Mouse (Mus musculus): ENCODE data around the gene Gp1ba.

Gp1ba gene

DNA sequence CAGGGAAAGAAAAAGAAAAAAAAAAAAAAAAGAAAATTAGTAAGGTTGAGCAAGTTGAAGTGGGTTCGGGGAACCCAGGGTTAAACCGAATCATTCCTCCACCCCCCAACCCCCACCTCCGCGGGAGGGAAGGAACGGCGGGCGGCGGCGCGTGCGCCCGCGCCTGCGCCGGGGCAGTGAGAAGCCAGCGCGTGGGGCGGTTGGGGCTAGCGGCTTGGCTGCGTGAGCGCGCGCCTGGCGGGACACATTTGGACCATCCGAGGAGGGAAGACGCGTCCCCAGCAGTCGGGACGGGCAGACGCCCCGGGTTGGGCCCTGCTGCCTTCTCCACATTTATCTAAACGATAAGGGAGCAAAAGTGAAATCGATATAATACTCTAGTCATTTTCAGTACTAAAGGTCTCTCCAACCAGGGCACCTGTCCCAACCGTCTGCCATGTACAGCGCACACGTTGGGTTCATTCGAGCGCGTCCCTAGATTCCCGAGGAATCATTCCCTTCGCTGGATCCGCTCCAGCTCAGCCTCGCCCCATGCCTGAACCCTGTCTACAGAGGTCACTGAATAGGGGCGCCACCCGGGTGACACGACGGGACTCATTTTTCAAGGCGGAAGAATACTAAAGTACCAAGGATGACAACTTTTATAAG lies 16.1 kb downstream of the Gp1ba start:
- ChIA-PET POLR2A (interaction anchor here (0.9 to 23.0 kb wide), 17 partner anchors 3 to 223 kb away, joined by 3 to 737 read pairs (median 4); partner anchors contain the start of genes Spag7 (in 4 of the 4), Rnf167 (in 3 of the 4), Slc25a11 (in 3 of the 4) and Arrb2 (in 1 of the 4)), CTCF (interaction anchor here in 2 of 4 experiments (1.1 to 1.4 kb wide), 2 partner anchors 14 to 15 kb away, joined by 3 to 5 read pairs; partner anchors contain the start of gene Spag7 (in 1 of the 2))

DNA sequence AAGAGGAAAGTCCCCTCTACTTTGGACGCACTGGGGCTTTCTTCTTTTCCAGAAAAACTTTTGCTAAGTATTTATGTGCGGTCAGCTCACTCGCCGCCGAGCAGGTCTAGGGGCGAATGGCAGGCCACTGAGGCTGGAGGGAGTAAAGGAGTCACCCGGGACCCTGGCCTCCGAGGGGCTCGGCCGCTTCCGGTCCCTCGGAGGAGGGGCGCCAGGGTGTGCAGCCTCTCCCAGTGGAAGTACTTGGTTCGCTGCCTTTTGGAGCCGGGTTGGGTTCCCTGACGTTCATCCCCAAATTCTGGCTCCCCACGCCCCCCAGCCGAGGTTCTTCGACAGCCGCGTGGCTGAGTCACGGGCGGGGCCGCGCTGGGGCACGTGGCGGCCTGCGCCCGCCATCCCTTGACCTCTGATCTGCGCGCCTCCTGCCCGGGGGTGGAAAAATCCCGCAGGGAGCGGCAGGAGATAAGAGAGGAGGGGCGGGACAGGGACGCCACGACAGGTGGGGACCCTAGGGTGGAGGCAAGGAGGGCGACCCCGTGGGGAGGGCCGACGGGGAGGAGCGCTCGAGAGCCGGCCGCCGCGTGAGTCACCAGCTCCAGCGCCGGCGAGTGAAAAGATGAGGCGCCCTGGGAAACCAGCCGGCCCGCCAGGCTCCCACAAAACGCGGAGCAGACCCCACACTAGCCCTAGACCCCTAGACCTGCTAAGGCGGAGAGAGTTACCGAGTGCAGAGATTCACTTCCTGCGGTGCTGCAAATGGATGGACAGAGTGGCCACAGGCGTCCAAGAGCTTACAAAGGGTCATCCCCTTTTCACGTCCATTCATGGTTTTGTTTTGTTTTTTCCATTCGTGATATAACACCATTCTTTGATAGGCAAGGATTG lies 16.9 kb downstream of the Gp1ba start:
- ChIA-PET CTCF (interaction anchor here in 3 of 4 experiments (0.6 to 4.2 kb wide), 5 partner anchors 9 to 31 kb away, joined by 3 to 26 read pairs (median 4); partner anchors contain the start of genes Rnf167 (in 1 of the 3), Slc25a11 (in 1 of the 3) and Spag7 (in 1 of the 3)), POLR2A (interaction anchor here (0.8 to 23.0 kb wide), 20 partner anchors 4 to 364 kb away, joined by 3 to 737 read pairs (median 4); partner anchors contain the start of genes Spag7 (in 4 of the 4), Rnf167 (in 3 of the 4), Slc25a11 (in 3 of the 4) and 4930544D05Rik (in 2 of the 4))

DNA sequence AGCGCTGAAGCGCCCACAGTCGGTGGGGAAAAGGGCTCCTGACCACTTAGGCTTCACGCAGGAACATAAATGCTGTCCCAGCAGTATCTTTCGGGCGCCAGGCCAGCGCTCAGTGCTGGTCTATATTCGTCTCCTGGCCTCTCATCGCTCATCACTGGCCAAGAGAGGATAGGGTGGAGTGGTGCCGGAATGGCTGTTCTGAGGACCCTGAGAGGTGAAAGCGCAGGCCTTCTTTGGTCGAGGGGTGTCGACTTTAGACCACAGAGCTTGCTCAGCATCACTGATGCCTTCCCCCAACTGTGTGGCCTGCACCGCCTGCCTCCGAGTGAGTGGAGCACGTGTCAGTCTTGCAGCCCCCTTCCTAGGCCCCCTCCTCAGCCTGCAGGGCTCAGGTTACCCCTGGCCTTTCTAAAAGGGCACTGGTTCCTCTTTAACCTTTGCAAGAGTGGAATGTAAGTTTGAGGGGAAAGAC lies 17.6 kb downstream of the Gp1ba start:
- POLR2A ChIA-PET = interaction anchor here (0.8 to 23.0 kb wide), 11 partner anchors 5 to 364 kb away, joined by 3 to 737 read pairs (median 34); partner anchors contain the start of genes Spag7 (in 4 of the 4), 4930544D05Rik (in 2 of the 4), Rnf167 (in 2 of the 4) and Slc25a11 (in 2 of the 4)
- CTCF ChIA-PET = interaction anchor here in 3 of 4 experiments (0.6 to 4.2 kb wide), 4 partner anchors 9 to 31 kb away, joined by 3 to 26 read pairs (median 4); partner anchors contain the start of genes Rnf167 (in 1 of the 3), Slc25a11 (in 1 of the 3) and Spag7 (in 1 of the 3)

DNA sequence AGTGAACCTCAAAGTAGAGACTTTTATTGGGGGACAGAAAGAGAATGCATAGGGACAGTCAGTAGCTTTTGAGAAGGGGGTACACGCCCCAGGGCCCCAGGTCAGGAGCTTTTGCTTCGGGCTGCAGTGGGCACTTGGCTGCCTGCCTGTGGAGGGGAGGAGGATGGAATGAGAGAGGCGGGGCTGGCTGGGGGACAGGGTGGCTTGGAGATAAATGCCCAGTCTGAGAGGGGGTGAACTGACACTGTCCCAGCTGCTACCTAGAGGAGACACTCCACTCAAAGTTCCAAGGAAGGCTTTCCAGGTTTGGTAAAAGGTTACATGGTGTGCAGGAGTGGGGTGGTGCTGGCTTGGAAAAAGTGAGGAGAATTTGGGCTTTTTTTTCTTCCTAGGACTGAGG lies 18.0 kb downstream of the Gp1ba start, which contains the start of gene Eno3:
TSS of gene Eno3 (plus strand) at position 239 of the 400 bp plus-strand sequence.
- ChIA-PET CTCF (interaction anchor here in 1 of 4 experiments (4.2 kb wide), 1 partner anchor 13 kb away, joined by 26 read pairs; the partner anchor contains the start of gene Spag7), POLR2A (interaction anchor here (1.2 to 23.0 kb wide), 10 partner anchors 5 to 42 kb away, joined by 3 to 737 read pairs (median 61); partner anchors contain the start of genes Spag7 (in 4 of the 4), Rnf167 (in 2 of the 4), Slc25a11 (in 2 of the 4) and 4930544D05Rik (in 1 of the 4))

DNA sequence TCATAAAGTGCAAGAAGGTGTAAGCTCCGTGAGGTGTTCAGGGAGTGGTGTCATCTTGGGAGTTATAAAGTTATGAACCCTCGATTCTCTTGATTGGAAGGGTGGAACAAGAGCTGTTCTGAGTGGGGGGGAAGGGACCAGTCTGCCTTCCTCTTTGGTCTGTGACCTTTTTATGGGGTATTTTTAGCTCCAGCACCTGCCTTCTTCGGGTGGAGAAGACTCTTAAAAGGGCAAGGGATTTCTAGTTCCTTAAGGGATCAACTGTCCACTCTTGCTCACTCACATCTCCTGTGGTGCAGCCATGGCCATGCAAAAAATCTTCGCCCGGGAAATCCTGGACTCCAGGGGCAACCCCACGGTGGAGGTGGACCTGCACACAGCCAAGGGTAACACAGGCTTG lies 18.7 kb downstream of the Gp1ba start:
- CTCF ChIA-PET = interaction anchor here in 1 of 4 experiments (4.2 kb wide), 1 partner anchor 12 kb away, joined by 26 read pairs; the partner anchor contains the start of gene Spag7
- POLR2A ChIA-PET = interaction anchor here (0.9 to 23.0 kb wide), 9 partner anchors 6 to 86 kb away, joined by 3 to 737 read pairs (median 88); partner anchors contain the start of genes Spag7 (in 4 of the 4), Rnf167 (in 2 of the 4), Slc25a11 (in 2 of the 4) and Eno3 (in 1 of the 4)

DNA sequence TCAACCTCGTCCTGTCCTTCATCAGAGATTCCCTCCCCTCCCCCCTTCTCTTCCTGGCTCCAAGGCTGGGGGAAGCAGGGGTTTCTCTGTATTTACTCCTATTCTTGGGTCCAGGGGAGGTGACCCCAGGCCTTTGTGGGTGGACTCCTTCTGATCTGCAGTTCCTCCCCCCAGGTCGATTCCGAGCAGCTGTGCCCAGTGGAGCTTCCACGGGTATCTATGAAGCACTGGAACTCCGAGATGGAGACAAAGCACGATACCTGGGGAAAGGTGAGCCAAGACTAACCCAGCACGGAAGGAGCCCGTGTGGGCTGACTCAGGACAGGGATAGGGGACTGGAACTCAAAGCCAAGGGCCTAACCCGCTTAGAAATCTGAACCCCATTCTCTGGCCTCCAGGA lies 19.1 kb downstream of the Gp1ba start:
- ChIA-PET CTCF (interaction anchor here in 2 of 4 experiments (0.6 to 4.2 kb wide), 2 partner anchors 12 to 16 kb away, joined by 9 to 26 read pairs; partner anchors contain the start of gene Spag7 (in 1 of the 2)), POLR2A (interaction anchor here in 3 of 4 experiments (0.9 to 23.0 kb wide), 8 partner anchors 6 to 86 kb away, joined by 3 to 737 read pairs (median 117); partner anchors contain the start of genes Spag7 (in 3 of the 3), Rnf167 (in 2 of the 3), Slc25a11 (in 2 of the 3) and Eno3 (in 1 of the 3))

DNA sequence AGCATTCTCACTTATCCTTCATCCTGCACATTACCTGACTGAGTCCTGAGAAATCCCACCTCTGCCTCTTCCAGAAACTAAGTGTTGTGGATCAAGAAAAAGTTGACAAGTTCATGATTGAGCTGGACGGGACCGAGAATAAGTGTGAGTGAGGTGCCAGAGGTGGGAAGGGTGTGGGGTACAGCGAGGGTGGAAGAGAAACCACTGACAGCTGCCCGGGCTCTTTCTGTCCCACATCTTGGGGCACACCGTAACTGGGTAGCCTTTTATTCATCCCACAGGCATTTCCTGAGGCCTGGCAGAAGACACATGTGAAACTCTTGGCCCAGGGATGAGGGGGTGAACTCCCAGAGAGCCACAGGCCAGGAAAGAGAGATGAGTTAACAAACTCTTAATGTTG lies 19.6 kb downstream of the Gp1ba start:
- ChIA-PET POLR2A (interaction anchor here (0.8 to 23.0 kb wide), 19 partner anchors 6 to 259 kb away, joined by 3 to 737 read pairs (median 4); partner anchors contain the start of genes Spag7 (in 3 of the 4), Rnf167 (in 2 of the 4), Slc25a11 (in 2 of the 4) and Eno3 (in 1 of the 4)), CTCF (interaction anchor here in 3 of 4 experiments (0.6 to 4.2 kb wide), 6 partner anchors 8 to 29 kb away, joined by 3 to 26 read pairs (median 7); partner anchors contain the start of gene Spag7 (in 2 of the 3))

DNA sequence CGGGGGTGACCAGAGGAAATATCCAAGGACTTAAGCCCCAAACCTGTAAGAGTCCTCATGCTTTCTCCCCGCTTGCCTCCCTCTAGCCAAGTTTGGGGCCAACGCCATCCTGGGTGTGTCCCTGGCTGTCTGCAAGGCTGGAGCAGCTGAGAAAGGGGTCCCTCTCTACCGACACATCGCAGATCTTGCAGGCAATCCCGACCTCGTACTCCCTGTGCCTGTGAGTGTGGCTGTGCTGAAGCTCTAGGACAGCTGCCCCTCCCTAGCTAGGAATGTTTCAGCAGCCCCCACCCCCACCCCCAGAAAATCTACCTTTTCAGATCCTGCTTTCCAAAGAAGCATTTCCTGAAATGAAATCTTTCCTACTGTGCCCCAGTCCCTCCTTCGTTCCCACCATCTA lies 20.0 kb downstream of the Gp1ba start:
- POLR2A ChIA-PET = interaction anchor here (0.5 to 23.0 kb wide), 25 partner anchors 6 to 437 kb away, joined by 3 to 737 read pairs (median 4); partner anchors contain the start of genes Rnf167 (in 4 of the 4), Slc25a11 (in 3 of the 4), Spag7 (in 3 of the 4) and Psmb6 (in 2 of the 4)
- CTCF ChIA-PET = interaction anchor here in 2 of 4 experiments (0.6 to 4.2 kb wide), 6 partner anchors 8 to 246 kb away, joined by 3 to 26 read pairs (median 4); partner anchors contain the start of gene Spag7 (in 2 of the 2)

DNA sequence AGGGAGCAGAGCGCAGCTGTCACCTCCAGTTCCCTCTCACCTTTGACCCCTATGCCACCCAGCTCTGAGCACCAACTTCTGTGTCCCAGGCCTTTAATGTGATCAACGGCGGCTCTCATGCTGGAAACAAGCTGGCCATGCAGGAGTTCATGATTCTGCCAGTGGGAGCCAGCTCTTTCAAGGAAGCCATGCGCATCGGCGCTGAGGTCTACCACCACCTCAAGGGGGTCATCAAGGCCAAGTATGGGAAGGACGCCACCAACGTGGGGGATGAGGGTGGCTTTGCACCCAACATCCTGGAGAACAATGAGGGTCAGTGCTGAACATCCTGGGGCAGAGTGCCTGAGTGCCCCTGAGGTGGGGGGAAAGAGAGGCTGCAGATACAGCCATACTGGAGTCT lies 21.6 kb downstream of the Gp1ba start:
- POLR2A ChIA-PET = interaction anchor here (0.9 to 23.0 kb wide), 11 partner anchors 4 to 33 kb away, joined by 3 to 737 read pairs (median 10); partner anchors contain the start of genes Spag7 (in 3 of the 4), Camta2 (in 2 of the 4), Rnf167 (in 2 of the 4) and Slc25a11 (in 2 of the 4)
- CTCF ChIA-PET = interaction anchor here in 2 of 4 experiments (0.5 to 1.5 kb wide), 2 partner anchors 8 to 39 kb away, joined by 4 to 8 read pairs; partner anchors contain the start of gene Spag7 (in 1 of the 2)

DNA sequence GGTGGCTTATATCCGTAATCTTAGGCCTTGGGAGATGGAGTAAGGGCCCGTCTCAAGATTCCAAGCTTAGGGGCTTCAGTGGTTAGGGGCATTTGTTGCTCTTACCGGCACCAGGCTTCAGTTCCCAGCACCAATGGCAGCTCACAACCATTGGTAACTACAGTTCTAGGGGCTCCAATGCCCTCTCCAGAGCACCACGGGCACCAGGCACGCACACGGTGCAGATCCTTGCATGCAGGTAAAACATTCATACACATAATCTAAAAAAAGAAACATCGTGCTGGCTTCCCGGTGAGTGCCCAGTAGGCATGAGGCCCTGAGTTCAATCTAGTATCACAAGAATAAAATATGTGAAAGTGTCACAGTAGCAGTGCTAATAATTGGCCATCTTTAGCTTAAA lies 24.2 kb downstream of the Gp1ba start:
- CTCF ChIA-PET = no interaction called here
- POLR2A ChIA-PET = interaction anchor here in 3 of 4 experiments (1.0 to 23.0 kb wide), 10 partner anchors 2 to 36 kb away, joined by 3 to 737 read pairs (median 9); partner anchors contain the start of genes Eno3 (in 2 of the 3), Pfn1 (in 2 of the 3), Rnf167 (in 2 of the 3) and Slc25a11 (in 2 of the 3)

DNA sequence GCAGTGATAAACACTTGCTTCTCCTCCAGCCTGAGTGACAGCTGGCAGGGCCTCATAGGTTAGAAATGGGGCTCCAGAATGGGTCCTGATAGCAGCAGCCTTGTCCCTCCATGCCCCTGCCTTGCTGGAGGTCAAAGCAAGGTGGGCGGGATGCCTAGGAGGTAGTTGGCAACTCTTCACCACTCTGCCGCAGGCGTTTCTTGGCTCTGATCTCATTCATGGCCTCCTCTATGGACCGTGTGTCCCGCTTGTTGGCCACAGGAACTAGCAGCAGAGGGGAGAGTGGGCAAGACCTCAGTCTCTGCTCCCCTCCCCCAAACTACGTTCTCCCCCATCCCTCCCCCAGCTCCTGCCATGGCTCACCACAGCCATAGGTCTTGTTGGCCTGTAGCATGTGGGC lies 25.0 kb downstream of the Gp1ba start:
- CTCF ChIA-PET = interaction anchor here in 1 of 4 experiments (0.6 kb wide), 2 partner anchors 100 to 140 kb away, joined by 4 to 5 read pairs; no protein-coding TSS in a partner anchor
- POLR2A ChIA-PET = interaction anchor here in 3 of 4 experiments (1.0 to 20.9 kb wide), 8 partner anchors 10 to 29 kb away, joined by 3 to 737 read pairs (median 78); partner anchors contain the start of genes Eno3 (in 3 of the 3), Pfn1 (in 3 of the 3), Rnf167 (in 3 of the 3) and Slc25a11 (in 3 of the 3)

DNA sequence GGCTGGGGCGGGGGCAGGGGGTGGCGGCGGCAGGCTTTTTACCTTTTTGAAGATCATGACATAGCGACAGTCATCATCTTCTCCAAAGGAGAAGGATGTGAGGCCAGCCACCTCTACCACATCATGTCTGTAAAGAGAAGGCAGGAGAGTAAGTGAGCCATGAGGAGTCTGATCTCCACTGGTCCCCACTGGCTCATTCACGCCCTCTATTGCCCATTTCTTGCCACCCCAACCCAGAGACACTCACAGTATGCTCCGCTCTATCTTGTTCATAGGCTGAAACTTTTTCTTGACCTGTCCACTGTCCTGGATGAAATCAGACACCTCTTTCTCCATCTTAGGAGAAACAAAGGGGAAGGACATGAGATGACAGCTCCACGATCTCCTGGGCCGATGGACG lies 25.8 kb downstream of the Gp1ba start:
- POLR2A ChIA-PET = interaction anchor here in 3 of 4 experiments (0.5 to 20.9 kb wide), 12 partner anchors 11 to 664 kb away, joined by 3 to 737 read pairs (median 4); partner anchors contain the start of genes Eno3 (in 3 of the 3), Pfn1 (in 3 of the 3), Rnf167 (in 3 of the 3) and Slc25a11 (in 3 of the 3)
- CTCF ChIA-PET = interaction anchor here in 1 of 4 experiments (0.6 kb wide), 1 partner anchor 101 kb away, joined by 4 read pairs; no protein-coding TSS in a partner anchor

DNA sequence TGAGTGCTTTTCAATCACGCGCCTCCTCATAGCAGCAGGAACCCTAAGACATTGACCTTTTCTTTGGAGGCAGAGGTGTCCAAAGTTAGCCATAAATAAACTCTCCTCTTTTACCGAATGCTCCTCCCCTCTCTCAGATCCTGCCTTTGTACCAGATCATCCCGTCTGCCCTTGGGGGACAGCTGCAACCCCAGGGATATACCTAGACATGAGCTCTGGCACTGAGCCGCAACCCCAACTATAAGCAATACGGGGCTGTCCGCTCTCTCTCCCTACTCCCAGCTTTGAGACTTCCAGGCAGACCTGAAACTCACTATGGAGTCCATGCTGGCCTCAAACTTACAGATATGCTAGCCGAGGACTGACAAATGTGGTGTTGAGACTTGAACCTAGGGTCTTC lies 27.8 kb downstream of the Gp1ba start:
- ChIA-PET POLR2A (interaction anchor here (0.5 to 20.9 kb wide), 12 partner anchors 12 to 122 kb away, joined by 3 to 737 read pairs (median 40); partner anchors contain the start of genes Eno3 (in 4 of the 4), Pfn1 (in 4 of the 4), Rnf167 (in 3 of the 4) and Slc25a11 (in 3 of the 4)), CTCF (interaction anchor here in 1 of 4 experiments (2.3 kb wide), 1 partner anchor 31 kb away, joined by 6 read pairs; no protein-coding TSS in a partner anchor)

DNA sequence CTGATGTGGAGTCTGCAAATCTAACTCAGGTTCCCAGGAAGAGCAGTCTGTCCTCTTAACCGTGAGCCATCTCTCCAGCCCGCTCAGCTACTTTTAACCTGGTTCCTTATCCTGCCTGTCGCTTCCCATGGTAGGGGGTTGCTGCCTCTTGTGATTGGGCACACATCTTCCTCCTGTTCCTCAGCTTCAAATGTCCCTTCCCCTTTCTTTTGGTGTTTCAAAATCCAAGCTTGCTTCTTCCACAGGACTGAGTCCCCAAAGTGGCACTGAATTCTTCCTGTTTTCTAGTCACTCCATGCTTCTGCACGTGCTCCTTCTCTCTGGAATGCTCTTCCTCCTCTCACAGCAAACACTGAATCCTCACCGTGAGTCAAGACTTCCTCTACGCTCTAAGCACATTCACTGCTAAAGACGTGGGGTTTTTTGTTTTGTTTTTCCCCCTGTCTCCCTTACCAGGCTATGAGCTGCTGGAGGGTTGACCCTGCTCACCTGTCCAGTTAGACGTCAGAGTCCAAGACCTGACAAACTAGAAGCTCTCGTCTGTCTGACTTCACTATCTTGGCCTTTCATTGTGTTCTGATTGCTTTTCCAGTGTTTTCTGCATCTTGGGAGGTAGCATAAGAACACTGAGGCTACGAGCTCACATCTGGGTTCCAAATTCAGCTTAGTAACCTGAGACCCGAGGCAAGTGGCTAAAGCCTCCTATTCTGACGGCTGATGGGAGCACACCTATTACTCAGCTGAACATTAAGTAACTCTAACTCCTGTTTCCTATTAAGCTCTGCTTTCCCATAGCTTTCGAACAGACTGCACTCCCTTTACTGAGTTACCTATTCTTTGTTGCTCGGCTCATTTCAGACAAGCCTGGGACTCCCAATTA lies 28.6 kb downstream of the Gp1ba start:
- ChIA-PET CTCF (interaction anchor here in 3 of 4 experiments (0.8 to 4.2 kb wide), 6 partner anchors 14 to 59 kb away, joined by 3 to 40 read pairs (median 4); partner anchors contain the start of gene Camta2 (in 1 of the 3)), POLR2A (interaction anchor here (0.5 to 20.9 kb wide), 50 partner anchors 8 to 1743 kb away, joined by 3 to 737 read pairs (median 10); partner anchors contain the start of genes Eno3 (in 4 of the 4), Inca1 (in 4 of the 4), Pfn1 (in 4 of the 4) and Rnf167 (in 4 of the 4))

Data from embryonic stem cell, embryonic (primary cell).